Mouse (Mus musculus) hindlimb bud, embryonic 11.5 days (tissue): ENCODE measurements around the gene Kcnd1.
"Not testable (repeated sequence)": the region's sequence is repeated elsewhere in the genome, so short reads cannot be mapped to it uniquely, and the experiment has no call there.

Experiments used
- DNase-seq: peaks from one replicate; pipeline ENCODE4 v3.0.0-alpha.2; 2012; ENCODE audit warnings: low read depth, low spot score; ENCODE audit errors: extremely low spot score

The Kcnd1 gene

GRCm38 (mm10) chrX:7821865-7822779 is at the start of gene Kcnd1:
TSS of gene Kcnd1 (plus strand) at chrX:7822289.
- no peak for DNase-seq

DNA sequence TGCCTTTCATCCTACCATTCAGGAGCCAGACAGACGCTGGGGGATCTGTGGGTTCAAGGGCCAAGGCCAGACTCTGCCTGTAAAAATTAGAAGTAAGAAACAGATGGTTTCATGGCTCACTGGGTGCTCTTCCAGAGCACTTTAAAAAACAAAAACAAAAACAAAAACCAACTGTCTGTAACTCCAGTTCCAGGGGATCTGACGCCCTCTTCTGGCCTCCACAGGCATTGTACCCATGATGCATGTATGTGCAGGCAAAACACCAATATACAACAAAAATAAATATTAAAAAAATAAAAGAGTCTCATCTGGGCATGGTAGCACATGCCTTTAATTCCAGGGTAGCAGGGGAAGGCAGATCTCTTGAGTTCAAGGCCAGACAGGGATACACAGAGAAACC is 49.3 kb upstream of the Kcnd1 start:
- DNase-seq = no peak

GRCm38 (mm10) chrX:7775501-7776205 is 46.4 kb upstream of the Kcnd1 start:
- no peak for DNase-seq

GRCm38 (mm10) chrX:7776329-7777082 is 45.6 kb upstream of the Kcnd1 start:
- DNase-seq = peak; percentile 16

GRCm38 (mm10) chrX:7778450-7779244 is 43.4 kb upstream of the Kcnd1 start:
- DNase-seq = no peak

- DNase-seq = no peak
Observed at GRCm38 (mm10) chrX:7779294-7779693, 42.8 kb upstream of the Kcnd1 start.

DNA sequence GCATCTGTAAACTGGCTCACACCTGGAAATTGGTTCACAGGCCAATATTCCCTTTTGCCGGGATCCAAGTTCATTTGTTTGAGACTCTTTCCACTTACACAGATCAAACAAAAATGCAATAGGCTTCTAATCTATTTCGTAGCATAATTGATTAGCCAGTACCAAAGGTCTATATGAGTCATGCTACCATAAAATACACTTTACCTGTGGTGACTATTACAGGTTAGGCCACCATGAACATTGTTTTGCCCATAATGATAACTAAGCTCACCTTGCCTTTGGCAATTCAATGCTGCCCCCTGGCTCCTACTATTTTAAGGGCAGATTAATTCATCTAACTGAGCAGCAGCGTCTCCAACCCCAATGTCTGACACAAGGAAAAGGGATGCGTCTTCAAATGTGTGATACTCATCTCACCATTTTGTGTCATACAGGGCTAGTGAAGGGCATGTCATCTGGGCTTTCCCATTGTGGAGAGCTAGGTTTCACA is 39.4 kb upstream of the Kcnd1 start:
- no peak for DNase-seq

- DNase-seq = peak; percentile 90
Observed at GRCm38 (mm10) chrX:7789542-7790136, 32.5 kb upstream of the Kcnd1 start, which contains the start of gene Gripap1. TSS of gene Gripap1 (plus strand) at chrX:7789765.

GRCm38 (mm10) chrX:7790309-7790708 is 31.8 kb upstream of the Kcnd1 start:
- no peak for DNase-seq

DNA sequence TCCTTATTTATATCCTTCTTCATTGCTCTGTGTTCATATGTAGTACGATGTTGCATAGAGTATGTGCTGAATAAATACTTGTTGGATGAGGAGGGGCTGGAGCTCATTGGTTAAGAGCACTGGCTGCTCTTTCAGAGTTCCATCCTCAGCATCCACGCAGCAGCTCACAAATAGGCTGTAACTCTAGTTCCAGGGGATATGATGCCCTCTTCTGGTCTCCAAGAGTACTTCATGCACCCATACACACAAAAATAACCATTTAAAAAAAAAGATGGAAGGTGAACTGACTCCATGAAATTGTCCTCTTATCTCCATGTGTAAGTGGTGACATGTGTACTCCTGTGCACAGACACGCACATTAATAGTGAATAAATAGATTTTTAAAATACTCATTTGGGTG is 28.7 kb upstream of the Kcnd1 start:
- no peak for DNase-seq

GRCm38 (mm10) chrX:7795016-7795415 is 27.1 kb upstream of the Kcnd1 start:
- peak; percentile 8 for DNase-seq

- no peak for DNase-seq
Observed at GRCm38 (mm10) chrX:7797327-7797726, 24.8 kb upstream of the Kcnd1 start.

- DNase-seq = not testable (repeated sequence)
Observed at GRCm38 (mm10) chrX:7802157-7802556, 19.9 kb upstream of the Kcnd1 start.

GRCm38 (mm10) chrX:7815016-7815415 is 7.1 kb upstream of the Kcnd1 start:
- not testable (repeated sequence) for DNase-seq

DNA sequence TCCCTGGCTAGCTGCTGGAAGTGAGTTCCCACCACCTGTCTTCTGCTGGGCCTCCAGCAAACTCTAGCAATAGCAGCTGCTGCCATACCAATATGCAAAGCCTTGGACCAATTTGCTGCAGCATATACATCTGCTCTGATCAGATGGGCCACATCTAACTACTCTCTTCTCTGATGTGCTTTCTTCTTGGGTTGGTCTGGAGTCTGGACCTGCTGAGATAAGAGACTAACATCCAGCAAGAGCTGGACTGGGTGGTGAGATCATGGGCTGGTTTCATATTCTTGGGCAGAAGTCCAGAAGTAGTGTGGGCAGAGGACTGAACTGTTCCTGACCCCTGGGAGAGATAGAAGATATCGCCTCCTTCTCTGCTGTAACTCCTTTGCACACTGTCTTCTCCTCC is 15.1 kb downstream of the Kcnd1 start:
- DNase-seq = no peak

- DNase-seq = no peak
Observed at GRCm38 (mm10) chrX:7840842-7841162, 18.7 kb downstream of the Kcnd1 start.

DNA sequence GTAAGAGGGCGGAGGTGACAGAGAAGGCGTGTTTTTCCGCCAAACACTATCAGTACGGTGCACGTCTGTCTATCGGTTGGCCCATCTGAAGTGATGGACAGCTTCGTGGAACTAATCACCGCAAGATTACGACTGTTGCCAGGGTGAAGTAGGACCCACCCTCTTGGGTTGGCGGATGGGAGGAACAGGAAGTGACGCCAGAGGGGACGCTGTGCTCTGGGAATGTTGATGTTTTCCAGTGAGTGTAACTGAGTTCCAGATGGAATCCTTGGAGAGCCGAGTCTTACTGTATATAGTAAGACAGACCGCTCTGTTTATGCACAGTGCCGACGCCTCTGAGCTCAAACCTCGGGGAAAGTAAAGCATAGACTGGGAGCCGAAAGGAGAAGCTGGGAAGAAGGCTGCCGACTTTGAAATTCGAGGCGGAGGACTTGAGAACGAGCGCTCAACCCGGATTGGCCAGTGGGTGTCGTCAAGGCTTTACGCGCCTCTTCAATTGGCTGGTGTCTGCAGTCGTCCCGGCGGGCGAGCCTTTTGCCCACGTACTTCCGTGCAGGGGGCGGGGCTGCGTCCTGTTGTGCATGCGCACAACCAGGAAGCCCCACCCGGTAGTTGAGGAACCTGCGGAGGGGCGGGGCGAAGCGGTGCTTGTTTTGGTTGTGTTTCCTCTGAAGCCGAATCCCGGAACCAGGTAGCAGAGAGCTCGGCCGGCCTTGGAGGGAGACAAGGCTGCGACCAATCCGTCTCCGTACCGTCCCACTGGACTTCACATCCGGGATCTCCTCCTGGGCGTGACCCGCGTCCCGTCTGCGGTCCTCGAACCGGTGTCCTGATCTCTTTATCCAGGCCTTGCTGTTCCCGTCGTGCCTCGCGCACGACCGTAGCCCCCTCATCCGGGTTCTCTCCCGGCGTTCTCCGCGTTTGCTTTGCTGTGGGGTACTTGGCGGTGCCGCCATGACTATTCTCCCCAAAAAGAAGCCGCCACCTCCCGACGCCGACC is 19.4 kb downstream of the Kcnd1 start, which contains the start of gene Otud5:
Otud5 (plus strand) TSS at position 202 of the 1,000 bp plus-strand sequence.
- DNase-seq = peak; percentile 82

DNA sequence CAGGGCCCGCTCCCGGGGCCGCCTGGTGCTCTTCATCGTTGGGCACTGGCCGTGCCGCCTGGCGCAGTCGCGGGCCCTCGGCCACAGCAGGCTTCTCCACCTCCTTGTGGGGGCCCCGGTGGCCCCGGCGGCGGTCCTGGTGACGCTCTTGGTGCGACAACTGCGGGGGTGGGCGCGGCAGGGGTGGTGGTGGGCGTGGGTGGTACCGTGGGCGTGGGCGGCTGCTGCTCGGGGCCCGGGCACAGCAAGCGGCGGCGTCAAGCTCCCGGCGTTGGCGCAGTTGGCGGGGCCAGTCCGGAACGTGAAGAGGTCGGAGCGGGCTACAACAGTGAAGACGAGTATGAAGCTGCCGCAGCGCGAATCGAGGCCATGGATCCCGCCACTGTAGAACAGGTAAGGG is 20.2 kb downstream of the Kcnd1 start:
- DNase-seq = no peak

DNA sequence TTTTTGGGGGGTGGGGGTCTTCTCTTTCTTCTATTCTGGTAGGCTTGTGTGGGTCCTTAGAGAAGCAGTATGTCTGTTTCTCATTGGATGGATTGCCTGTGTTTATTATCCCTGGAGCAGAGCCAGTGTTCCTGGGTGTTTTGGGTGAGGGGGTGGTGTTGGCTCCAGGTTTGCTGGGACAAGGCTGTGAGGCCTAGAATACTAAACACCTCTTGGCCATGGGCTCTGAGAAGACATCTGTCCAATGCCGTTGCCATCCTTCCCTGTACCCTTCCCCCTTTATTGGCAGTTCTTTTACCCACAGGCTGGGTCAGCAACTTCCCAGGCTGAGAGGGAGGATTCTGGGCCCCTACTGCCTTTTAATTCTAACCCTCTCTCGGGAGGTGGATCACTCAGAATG is 25.8 kb downstream of the Kcnd1 start:
- DNase-seq = no peak
